Mouse (Mus musculus) cerebellum, postnatal 4 days (tissue): ENCODE results near the gene 2610507B11Rik.

Experiments
- DNase-seq, 2 experiments: peaks; one replicate each; pipeline ENCODE4 v3.0.0; 2022; ENCODE audit warnings: low spot score in 2 of 2, mixed read lengths in 1 of 2

2610507B11Rik gene

GRCm38 (mm10) chr11:78279586-78279985, 18.0 kb downstream of the 2610507B11Rik start:
- DNase-seq = no peak

GRCm38 (mm10) chr11:78289146-78289763, 27.7 kb downstream of the 2610507B11Rik start:
- no peak for DNase-seq

- no peak for DNase-seq
Measured at GRCm38 (mm10) chr11:78290654-78291053, 29.1 kb downstream of the 2610507B11Rik start, which contains the start of gene BC030499. TSS of gene BC030499 (plus strand) at chr11:78290841.

GRCm38 (mm10) chr11:78294585-78294984, 33.0 kb downstream of the 2610507B11Rik start:
- DNase-seq = no peak

DNA sequence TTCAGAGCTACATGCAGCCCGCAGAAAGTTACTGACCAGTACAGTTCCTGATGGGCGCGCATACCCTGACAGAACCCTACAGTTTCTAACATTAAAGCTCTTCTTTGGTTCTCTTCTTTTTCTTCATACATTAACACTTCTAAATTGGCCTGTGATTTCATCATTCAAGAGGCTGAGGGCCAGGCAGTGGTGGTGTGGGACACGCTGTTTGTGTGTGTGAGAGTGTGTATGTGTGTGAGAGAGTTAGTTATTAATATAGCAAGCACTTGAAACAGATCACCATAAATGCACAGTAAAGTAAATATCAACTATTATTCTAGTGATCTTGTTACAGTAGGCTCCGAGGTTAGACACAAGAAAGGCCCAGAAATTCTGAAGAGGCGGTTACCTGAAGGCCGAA, 39.4 kb downstream of the 2610507B11Rik start:
- no peak for DNase-seq

- peak; percentile 74 to 90 for DNase-seq
Measured at GRCm38 (mm10) chr11:78301357-78302084, 40.0 kb downstream of the 2610507B11Rik start, which contains the start of gene Spag5. TSS of gene Spag5 (plus strand) at chr11:78301529.

GRCm38 (mm10) chr11:78305272-78305671, 43.7 kb downstream of the 2610507B11Rik start:
- DNase-seq = no peak

GRCm38 (mm10) chr11:78310861-78311511, 49.4 kb downstream of the 2610507B11Rik start:
- no peak for DNase-seq

- no peak for DNase-seq
Measured at GRCm38 (mm10) chr11:78313662-78314061, 52.1 kb downstream of the 2610507B11Rik start.

GRCm38 (mm10) chr11:78318411-78318810, 56.9 kb downstream of the 2610507B11Rik start:
- no peak for DNase-seq

- DNase-seq = no peak
Measured at GRCm38 (mm10) chr11:78322076-78322831, 60.7 kb downstream of the 2610507B11Rik start.

- peak; percentile 35 to 42 for DNase-seq
Measured at GRCm38 (mm10) chr11:78322860-78323259, 61.3 kb downstream of the 2610507B11Rik start, which contains the start of gene Aldoc. TSS of gene Aldoc (plus strand) at chr11:78322968.

DNA sequence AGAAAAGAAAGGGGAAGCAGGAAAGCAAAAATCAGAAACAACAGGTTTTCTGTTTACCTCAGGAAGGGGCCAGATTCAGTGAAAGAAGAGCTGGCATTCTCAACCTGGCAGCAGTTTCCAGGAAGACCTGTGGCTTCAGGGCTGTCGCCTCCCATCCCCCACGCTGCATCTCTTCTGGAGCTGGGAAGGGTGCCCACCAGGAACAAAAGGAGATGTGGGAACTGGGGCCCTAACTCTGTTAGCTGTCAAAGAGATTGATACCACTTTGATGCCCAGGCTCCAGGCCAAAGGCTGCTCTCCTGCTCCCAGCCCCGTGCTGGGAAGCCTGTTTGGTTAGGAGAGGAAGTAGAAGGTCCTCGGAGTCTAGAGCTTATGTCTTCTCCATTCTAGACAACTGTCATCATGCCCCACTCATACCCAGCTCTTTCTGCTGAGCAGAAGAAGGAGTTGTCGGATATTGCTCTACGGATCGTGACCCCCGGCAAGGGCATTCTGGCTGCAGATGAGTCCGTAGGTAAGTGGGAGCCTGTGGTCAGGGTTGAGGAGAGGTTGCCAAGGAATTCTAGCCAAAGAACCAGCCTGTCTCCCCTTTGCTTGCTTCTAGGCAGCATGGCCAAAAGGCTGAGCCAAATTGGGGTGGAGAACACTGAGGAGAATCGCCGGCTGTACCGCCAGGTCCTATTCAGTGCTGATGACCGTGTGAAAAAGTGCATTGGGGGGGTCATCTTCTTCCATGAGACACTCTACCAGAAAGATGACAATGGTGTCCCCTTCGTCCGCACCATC, 62.6 kb downstream of the 2610507B11Rik start:
- peak in 1 of 2 experiments; percentile 48 for DNase-seq

DNA sequence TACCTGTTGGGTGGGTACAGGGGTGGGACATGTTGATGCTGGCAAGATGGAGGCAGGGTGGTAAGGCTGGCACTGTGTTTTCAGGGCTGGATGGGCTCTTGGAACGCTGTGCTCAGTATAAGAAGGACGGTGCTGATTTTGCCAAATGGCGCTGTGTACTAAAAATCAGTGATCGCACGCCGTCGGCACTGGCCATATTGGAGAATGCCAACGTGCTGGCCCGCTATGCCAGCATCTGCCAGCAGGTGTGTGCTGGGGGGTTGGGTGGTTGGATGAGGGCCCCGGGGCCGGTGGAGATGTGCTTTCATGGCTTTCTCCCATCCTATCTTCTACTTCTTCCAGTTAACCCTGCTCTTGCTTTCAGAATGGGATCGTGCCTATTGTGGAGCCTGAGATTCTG, 63.4 kb downstream of the 2610507B11Rik start:
- no peak for DNase-seq

GRCm38 (mm10) chr11:78327215-78327614, 65.7 kb downstream of the 2610507B11Rik start:
- DNase-seq = no peak

DNA sequence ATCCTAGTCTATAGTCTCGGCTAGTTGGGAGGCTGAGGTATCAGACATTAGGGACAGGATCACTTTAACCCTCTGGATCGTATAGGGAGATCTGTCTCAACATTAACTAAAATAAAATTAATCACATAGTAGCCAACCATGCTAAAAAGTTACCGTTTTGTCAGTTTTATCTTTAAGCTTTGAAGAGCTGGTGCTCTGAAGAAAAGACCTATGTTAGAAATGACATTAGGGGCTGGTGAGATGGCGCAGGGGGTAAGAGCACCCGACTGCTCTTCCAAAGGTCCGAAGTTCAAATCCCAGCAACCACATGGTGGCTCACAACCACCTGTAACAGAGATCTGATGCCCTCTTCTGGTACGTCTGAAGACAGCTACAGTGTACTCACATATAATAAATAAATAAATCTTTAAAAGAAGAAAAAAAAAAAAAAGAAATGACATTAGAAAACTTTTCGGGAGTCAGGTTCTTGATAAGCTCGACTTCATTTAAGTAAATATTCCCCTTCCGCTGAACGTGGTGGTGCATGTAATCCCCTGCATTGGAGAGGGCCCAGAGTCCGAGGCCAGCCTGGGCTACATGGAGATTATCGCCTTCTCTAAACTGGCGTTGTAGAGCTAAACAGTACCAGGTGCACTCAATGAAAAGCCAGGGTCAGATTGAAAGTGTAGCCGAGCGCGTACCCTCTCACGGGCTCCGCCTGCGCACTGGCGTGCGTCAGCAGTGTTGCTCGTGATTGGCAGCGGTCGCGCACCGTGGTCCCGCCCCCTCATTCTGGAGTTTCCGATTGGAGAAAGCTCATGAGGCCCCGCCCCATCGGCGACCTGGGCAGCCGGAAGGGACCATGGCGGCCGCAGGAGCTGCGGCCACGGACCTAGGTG, 66.3 kb downstream of the 2610507B11Rik start, which contains the start of gene Pigs:
Gene Pigs (plus strand): TSS at position 782 of the 878 bp plus-strand sequence.
- DNase-seq = peak; percentile 93 to 96

- DNase-seq = no peak
Measured at GRCm38 (mm10) chr11:78328512-78329056, 67.0 kb downstream of the 2610507B11Rik start.

DNA sequence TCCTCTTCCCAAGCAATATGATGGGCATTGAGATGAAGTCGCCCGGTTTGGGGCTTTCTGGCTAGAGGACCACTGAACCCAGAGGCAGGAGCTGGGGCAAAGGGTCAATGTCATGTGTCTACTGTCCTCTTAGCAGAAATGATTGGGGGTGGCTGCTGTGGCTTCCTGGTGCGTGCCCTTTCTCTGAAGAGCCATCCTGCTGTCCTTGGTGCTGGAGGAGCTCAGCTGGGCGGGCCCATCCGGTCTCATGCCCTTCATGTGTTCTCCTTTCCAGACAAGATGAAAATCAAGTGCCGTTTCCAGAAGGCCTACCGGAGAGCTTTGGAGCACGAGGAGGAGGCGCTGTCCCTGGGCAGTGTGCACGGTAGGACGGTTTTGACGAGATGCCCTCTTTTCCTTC, 71.1 kb downstream of the 2610507B11Rik start:
- DNase-seq = no peak

GRCm38 (mm10) chr11:78333992-78334391, 72.4 kb downstream of the 2610507B11Rik start:
- no peak for DNase-seq
